Mouse (Mus musculus): ENCODE measurements around the gene Cd300ld2. TPM values are rescaled to one million over a fixed set of nuclear protein-coding genes. Genes with fewer than 3 reads are reported as not detected.

Cd300ld2 gene
- polyA plus RNA-seq, 1 experiment from 2014 or later: not detected

DNA sequence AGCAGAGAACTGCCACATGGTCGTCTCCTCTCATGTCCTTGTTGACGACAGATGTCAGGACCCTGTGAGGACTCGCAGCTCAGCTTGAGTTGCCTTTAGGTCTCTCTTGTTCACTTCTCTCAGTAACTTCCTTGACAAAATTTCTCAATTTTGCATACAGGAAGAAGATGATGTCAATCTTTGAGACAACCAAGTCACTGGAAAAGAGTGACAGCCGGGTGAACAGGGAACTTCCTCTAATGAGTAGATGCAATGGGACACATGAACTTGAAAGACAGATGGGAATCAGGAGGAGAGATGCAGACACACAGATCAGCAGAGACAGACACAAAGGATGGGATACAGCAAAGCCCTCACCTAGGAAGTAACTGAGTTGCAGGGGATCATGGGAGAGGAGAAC lies 26.2 kb downstream of the Cd300ld2 start, which contains the start of gene Cd300ld:
Cd300ld (minus strand) TSS at position 130 of the 400 bp plus-strand sequence.
- Histone ChIP-seq H3K4me3 (replicated peaks) (no peak within 1 kb of the TSS), H3K9ac (no peak within 1 kb of the TSS), H3K9me3 (no peaks in the 10 kb centered on the region), H3K27me3 (no peaks in the 10 kb centered on the region), H3K36me3 (replicated peaks) (no peaks in the 10 kb centered on the region), H3K4me2 (no peak within 1 kb of the TSS), H3K4me1 (no peaks in the 10 kb centered on the region), H3K27ac (no peak within 1 kb of the TSS)
- no peak for ATAC-seq (ENCODE audit: low FRiP score)
- 86% methylated on average over 4 of the region's 4 CpGs for WGBS

- 71% methylated on average over 4 of the region's 4 CpGs for WGBS
- H3K4me3 ChIP-seq (replicated peaks): no peak overlapping the region
- no peak overlapping the region for H3K9ac ChIP-seq
- H3K4me1 ChIP-seq: no peaks in the 10 kb centered on the region
- no peak overlapping the region for H3K4me2 ChIP-seq
- no peaks in the 10 kb centered on the region for H3K36me3 ChIP-seq (replicated peaks)
- ATAC-seq (ENCODE audit: low FRiP score): no peak
- no peak overlapping the region for H3K27ac ChIP-seq
- H3K9me3 ChIP-seq: peaks cover 21% of the 10 kb centered on the region
- no peaks in the 10 kb centered on the region for H3K27me3 ChIP-seq
These were observed 34.1 kb downstream of the Cd300ld2 start for GRCm38 (mm10) chr11:114981866-114982265.

DNA sequence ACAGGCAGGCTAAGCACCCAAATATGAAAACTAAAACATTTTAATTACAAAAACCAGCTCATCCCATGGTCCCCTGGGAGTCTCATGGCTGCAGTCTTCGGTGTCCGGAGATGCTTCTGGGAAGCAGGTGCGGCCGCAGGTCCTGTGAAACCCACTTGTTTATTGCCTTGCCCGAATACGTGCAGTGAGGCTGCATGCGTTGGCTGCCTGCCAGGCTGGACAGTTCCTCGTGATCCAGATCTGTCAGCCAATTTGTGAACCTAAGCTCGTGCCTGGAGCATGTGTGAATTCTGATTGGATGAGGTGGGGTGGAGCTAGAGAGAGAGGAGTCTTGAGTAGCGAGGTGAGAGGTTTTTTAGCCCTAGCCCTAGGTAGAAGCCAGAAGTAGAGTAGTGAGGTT lies 43.3 kb downstream of the Cd300ld2 start:
- Histone ChIP-seq H3K4me1 (no peaks in the 10 kb centered on the region), H3K4me2 (no peak overlapping the region), H3K36me3 (replicated peaks) (no peaks in the 10 kb centered on the region), H3K27me3 (no peaks in the 10 kb centered on the region), H3K27ac (no peak overlapping the region), H3K4me3 (replicated peaks) (no peak overlapping the region), H3K9ac (no peak overlapping the region), H3K9me3 (peaks cover 11% of the 10 kb centered on the region)
- 86% methylated on average over 10 of the region's 10 CpGs for WGBS
- no peak for ATAC-seq (ENCODE audit: low FRiP score)

DNA sequence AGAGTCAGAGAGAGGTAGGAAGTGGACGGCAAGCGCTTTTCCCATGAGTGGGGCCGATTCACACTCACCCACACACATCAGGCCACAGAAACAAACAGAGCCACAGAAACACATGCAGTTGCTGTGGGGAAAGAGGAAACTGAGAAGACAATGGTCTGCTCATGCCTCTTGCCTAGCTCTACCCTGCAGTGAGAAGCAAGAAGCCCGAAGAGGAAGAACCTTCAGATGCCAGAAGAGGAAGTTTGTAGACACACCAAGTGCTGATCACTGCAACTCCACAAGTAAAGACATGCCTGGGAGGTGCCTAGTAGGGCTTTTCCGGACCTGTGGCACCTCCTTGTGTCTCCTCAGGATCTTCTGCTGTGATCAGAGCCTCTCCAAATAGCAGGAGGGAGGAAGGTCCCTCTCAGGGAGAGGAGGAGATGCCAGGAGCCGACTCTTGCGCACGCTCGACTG lies 47.2 kb downstream of the Cd300ld2 start, which contains the start of gene Cd300c:
Cd300c (minus strand) TSS at position 406 of the 456 bp plus-strand sequence.
- Histone ChIP-seq H3K4me2 (no peak within 1 kb of the TSS), H3K27me3 (no peaks in the 10 kb centered on the region), H3K9me3 (peaks cover under 1% of the 10 kb centered on the region; the same call in 1 of the 2 replicates), H3K9ac (no peak within 1 kb of the TSS), H3K36me3 (replicated peaks) (no peaks in the 10 kb centered on the region), H3K4me1 (no peaks in the 10 kb centered on the region), H3K27ac (no peak within 1 kb of the TSS), H3K4me3 (replicated peaks) (no peak within 1 kb of the TSS)
- WGBS: 85% methylated on average over 9 of the region's 9 CpGs
- no peak for ATAC-seq (ENCODE audit: low FRiP score)

DNA sequence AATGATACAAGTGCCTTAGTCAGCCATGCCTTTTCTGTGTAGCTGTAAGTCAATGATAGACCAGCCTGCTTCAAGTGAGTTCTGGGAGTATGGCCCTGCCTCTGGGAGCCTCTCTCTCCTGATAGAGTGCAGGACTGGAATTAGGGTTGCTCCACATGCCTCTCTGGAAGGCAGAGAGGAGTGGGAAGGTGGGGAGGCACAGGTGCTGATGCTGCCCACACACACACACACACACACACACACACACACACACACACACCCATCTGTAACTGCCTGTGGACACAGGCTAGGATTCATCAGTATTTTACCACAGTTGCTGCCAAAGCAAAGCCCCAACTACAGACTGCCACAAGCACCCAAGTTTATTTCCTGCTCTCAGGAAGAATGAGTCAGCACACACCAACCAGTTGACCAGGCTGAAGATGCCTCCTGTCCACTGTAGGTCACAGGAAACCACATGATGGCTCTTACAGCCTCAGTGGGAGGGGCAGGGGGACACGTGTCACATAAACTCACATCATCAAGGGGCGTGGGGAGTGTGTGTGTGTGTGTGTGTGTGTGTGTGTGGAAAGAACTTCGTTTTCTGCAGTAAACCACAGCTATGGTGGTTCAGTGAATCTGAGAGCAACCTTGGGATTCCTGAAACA lies 50.7 kb downstream of the Cd300ld2 start:
- ATAC-seq (ENCODE audit: low FRiP score): no peak
- Histone ChIP-seq H3K4me2 (no peak overlapping the region), H3K27me3 (no peaks in the 10 kb centered on the region), H3K9ac (no peak overlapping the region), H3K36me3 (replicated peaks) (no peaks in the 10 kb centered on the region), H3K27ac (no peak overlapping the region), H3K4me3 (replicated peaks) (no peak overlapping the region), H3K9me3 (no peaks in the 10 kb centered on the region), H3K4me1 (no peaks in the 10 kb centered on the region)
- WGBS: 66% methylated on average over 3 of the region's 3 CpGs

- Histone ChIP-seq H3K27me3 (no peaks in the 10 kb centered on the region), H3K4me1 (no peaks in the 10 kb centered on the region), H3K4me3 (replicated peaks) (no peak overlapping the region), H3K9ac (no peak overlapping the region), H3K36me3 (replicated peaks) (no peaks in the 10 kb centered on the region), H3K27ac (no peak overlapping the region), H3K9me3 (no peaks in the 10 kb centered on the region), H3K4me2 (no peak overlapping the region)
- 88% methylated on average over 1 of the region's 1 CpGs for WGBS
- ATAC-seq (ENCODE audit: low FRiP score): no peak
These were observed 55.6 kb downstream of the Cd300ld2 start for GRCm38 (mm10) chr11:114960369-114960768.

Other genes starting within 250 kb of the Cd300ld2 start
- gene Btbd17, start 220.2 kb downstream of the Cd300ld2 start, polyA plus RNA-seq (2016; fragmentation: Nextera tagmentation; extraction: Ambion mirVana): 41.6 and 44.8 TPM in 2 replicates
- not detected in 2 replicates for gene Gpr142, start 217.3 kb downstream of the Cd300ld2 start, polyA plus RNA-seq (2016; fragmentation: Nextera tagmentation; extraction: Ambion mirVana)
- gene Gprc5c, start 165.0 kb downstream of the Cd300ld2 start, polyA plus RNA-seq (2016; fragmentation: Nextera tagmentation; extraction: Ambion mirVana): 8.4 and 10.8 TPM in 2 replicates
- 0.44 and 0.68 TPM in 2 replicates for gene Cd300a, start 126.2 kb downstream of the Cd300ld2 start, polyA plus RNA-seq (2016; fragmentation: Nextera tagmentation; extraction: Ambion mirVana)
- not detected in 2 replicates for gene Cd300lb, start 81.8 kb downstream of the Cd300ld2 start, polyA plus RNA-seq (2016; fragmentation: Nextera tagmentation; extraction: Ambion mirVana)
- gene Cd300c, start 47.0 kb downstream of the Cd300ld2 start, polyA plus RNA-seq (2016; fragmentation: Nextera tagmentation; extraction: Ambion mirVana): not detected in 2 replicates
- 0.10 TPM in 1 of 2 replicates, not detected in the other for gene Cd300ld, start 26.3 kb downstream of the Cd300ld2 start, polyA plus RNA-seq (2016; fragmentation: Nextera tagmentation; extraction: Ambion mirVana)
- 0.47 and 0.96 TPM in 2 replicates for gene Cd300c2, start 14.3 kb downstream of the Cd300ld2 start, polyA plus RNA-seq (2016; fragmentation: Nextera tagmentation; extraction: Ambion mirVana)
- gene Cd300ld4, start 10.8 kb upstream of the Cd300ld2 start, polyA plus RNA-seq (2016; fragmentation: Nextera tagmentation; extraction: Ambion mirVana): not detected in 2 replicates
- not detected in 2 replicates for gene Cd300ld5, start 21.6 kb upstream of the Cd300ld2 start, polyA plus RNA-seq (2016; fragmentation: Nextera tagmentation; extraction: Ambion mirVana)
- not detected in 2 replicates for gene Cd300ld3, start 32.2 kb upstream of the Cd300ld2 start, polyA plus RNA-seq (2016; fragmentation: Nextera tagmentation; extraction: Ambion mirVana)
- gene Cd300e, start 46.0 kb upstream of the Cd300ld2 start, polyA plus RNA-seq (2016; fragmentation: Nextera tagmentation; extraction: Ambion mirVana): not detected in 2 replicates
- 0.80 and 1.2 TPM in 2 replicates for gene Rab37, start 75.2 kb upstream of the Cd300ld2 start, polyA plus RNA-seq (2016; fragmentation: Nextera tagmentation; extraction: Ambion mirVana)
- 0.19 TPM in 1 of 2 replicates, not detected in the other for gene Cd300lf, start 117.8 kb upstream of the Cd300ld2 start, polyA plus RNA-seq (2016; fragmentation: Nextera tagmentation; extraction: Ambion mirVana)
- 31.3 and 32.2 TPM in 2 replicates for gene Slc9a3r1, start 147.1 kb upstream of the Cd300ld2 start, polyA plus RNA-seq (2016; fragmentation: Nextera tagmentation; extraction: Ambion mirVana)
- gene Tmem104, start 171.3 kb upstream of the Cd300ld2 start, polyA plus RNA-seq (2016; fragmentation: Nextera tagmentation; extraction: Ambion mirVana): 7.9 and 8.4 TPM in 2 replicates
- 16.0 and 16.6 TPM in 2 replicates for gene Nat9, start 171.7 kb upstream of the Cd300ld2 start, polyA plus RNA-seq (2016; fragmentation: Nextera tagmentation; extraction: Ambion mirVana)

All from forebrain, embryonic 12.5 days (tissue).